Mouse (Mus musculus): ENCODE measurements at regions not wholly inside any gene's neighbourhood (a gene's known extent, or its start where the extent isn't known, plus 50 kb on each side); places are given as distances from the start of the nearest gene placed in this dataset.

- in situ Hi-C loops (cut with MboI, MseI): no loop called here
Observed at GRCm38 (mm10) chr10:37716946-37717345, 578.2 kb upstream of the Marcks start.

GRCm38 (mm10) chr10:37711459-37711858 lies 572.7 kb upstream of the Marcks start:
- in situ Hi-C loops (cut with MboI, MseI): no loop called here

GRCm38 (mm10) chr10:37694041-37694690 lies 555.4 kb upstream of the Marcks start:
- in situ Hi-C loops (cut with MboI, MseI): no loop called here

- in situ Hi-C loops (cut with MboI, MseI): no loop called here
Observed at GRCm38 (mm10) chr10:37692851-37693250, 554.1 kb upstream of the Marcks start.

GRCm38 (mm10) chr10:37691939-37692338 lies 553.2 kb upstream of the Marcks start:
- in situ Hi-C loops (cut with MboI, MseI): no loop called here

- in situ Hi-C loops (cut with MboI, MseI): no loop called here
Observed at GRCm38 (mm10) chr10:37683101-37683500, 544.4 kb upstream of the Marcks start.

GRCm38 (mm10) chr10:37680601-37681000 lies 541.9 kb upstream of the Marcks start:
- in situ Hi-C loops (cut with MboI, MseI): no loop called here

GRCm38 (mm10) chr10:37677826-37678225 lies 539.1 kb upstream of the Marcks start:
- in situ Hi-C loops (cut with MboI, MseI): no loop called here

GRCm38 (mm10) chr10:37668827-37669226 lies 530.1 kb upstream of the Marcks start:
- in situ Hi-C loops (cut with MboI, MseI): no loop called here

- in situ Hi-C loops (cut with MboI, MseI): no loop called here
Observed at GRCm38 (mm10) chr10:37667031-37667745, 528.5 kb upstream of the Marcks start.

- in situ Hi-C loops (cut with MboI, MseI): no loop called here
Observed at GRCm38 (mm10) chr10:37666535-37666934, 527.8 kb upstream of the Marcks start.

- in situ Hi-C loops (cut with MboI, MseI): no loop called here
Observed at GRCm38 (mm10) chr10:37637001-37637562, 498.4 kb upstream of the Marcks start.

- in situ Hi-C loops (cut with MboI, MseI): no loop called here
Observed at GRCm38 (mm10) chr10:37636421-37636820, 497.7 kb upstream of the Marcks start.

- in situ Hi-C loops (cut with MboI, MseI): no loop called here
Observed at GRCm38 (mm10) chr10:37630403-37630802, 491.7 kb upstream of the Marcks start.

GRCm38 (mm10) chr10:37627900-37628299 lies 489.2 kb upstream of the Marcks start:
- in situ Hi-C loops (cut with MboI, MseI): no loop called here

GRCm38 (mm10) chr10:37626758-37627201 lies 488.1 kb upstream of the Marcks start:
- in situ Hi-C loops (cut with MboI, MseI): no loop called here

GRCm38 (mm10) chr10:37625972-37626757 lies 487.4 kb upstream of the Marcks start:
- in situ Hi-C loops (cut with MboI, MseI): no loop called here

GRCm38 (mm10) chr10:37623041-37623440 lies 484.3 kb upstream of the Marcks start:
- in situ Hi-C loops (cut with MboI, MseI): no loop called here

- in situ Hi-C loops (cut with MboI, MseI): no loop called here
Observed at GRCm38 (mm10) chr10:37618606-37619005, 479.9 kb upstream of the Marcks start.

GRCm38 (mm10) chr10:37617708-37618300 lies 479.1 kb upstream of the Marcks start:
- in situ Hi-C loops (cut with MboI, MseI): no loop called here

- in situ Hi-C loops (cut with MboI, MseI): no loop called here
Observed at GRCm38 (mm10) chr10:37615926-37616691, 477.4 kb upstream of the Marcks start.

All from regulatory T cell (primary cell).